Mouse (Mus musculus): ENCODE results near the gene Rsph6a.
A peak's percentile ranks its signal among the peaks of the same experiment; 100 is the strongest.

The Rsph6a gene

GRCm38 (mm10) chr7:19083096-19083495 lies 28.6 kb downstream of the Rsph6a start:
- DNase-seq, result no peak

GRCm38 (mm10) chr7:19083701-19084100 lies 29.2 kb downstream of the Rsph6a start, which contains the start of gene Dmpk:
Gene Dmpk, plus strand, starts transcription at chr7:19083849.
- no peak for DNase-seq

- no peak for DNase-seq
Observed at GRCm38 (mm10) chr7:19084277-19084771, 29.8 kb downstream of the Rsph6a start.

- no peak for DNase-seq
Observed at GRCm38 (mm10) chr7:19084921-19085473, 30.5 kb downstream of the Rsph6a start.

- DNase-seq, result no peak
Observed at GRCm38 (mm10) chr7:19085495-19085894, 31.0 kb downstream of the Rsph6a start.

- DNase-seq, result no peak
Observed at GRCm38 (mm10) chr7:19086042-19086441, 31.6 kb downstream of the Rsph6a start.

- DNase-seq, result no peak
Observed at GRCm38 (mm10) chr7:19086760-19087159, 32.3 kb downstream of the Rsph6a start.

GRCm38 (mm10) chr7:19088813-19089212 lies 34.3 kb downstream of the Rsph6a start:
- peak; percentile 42 to 68 for DNase-seq

- DNase-seq, result no peak
Observed at GRCm38 (mm10) chr7:19091913-19092312, 37.4 kb downstream of the Rsph6a start.

- no peak for DNase-seq
Observed at GRCm38 (mm10) chr7:19092381-19093173, 38.1 kb downstream of the Rsph6a start.

GRCm38 (mm10) chr7:19093174-19093521 lies 38.7 kb downstream of the Rsph6a start:
- peak; percentile 50 to 64 for DNase-seq

- DNase-seq, result peak; percentile 32 to 45
Observed at GRCm38 (mm10) chr7:19093537-19094385, 39.3 kb downstream of the Rsph6a start.

- no peak for DNase-seq
Observed at GRCm38 (mm10) chr7:19094471-19094825, 40.0 kb downstream of the Rsph6a start, which contains the start of gene Six5. Gene Six5, plus strand, starts transcription at chr7:19094594.

- DNase-seq, result no peak
Observed at GRCm38 (mm10) chr7:19094826-19095750, 40.6 kb downstream of the Rsph6a start.

GRCm38 (mm10) chr7:19095751-19096110 lies 41.2 kb downstream of the Rsph6a start:
- no peak for DNase-seq

- DNase-seq, result no peak
Observed at GRCm38 (mm10) chr7:19096421-19096976, 42.0 kb downstream of the Rsph6a start.

GRCm38 (mm10) chr7:19097217-19097616 lies 42.7 kb downstream of the Rsph6a start:
- DNase-seq, result no peak

- no peak for DNase-seq
Observed at GRCm38 (mm10) chr7:19097863-19098262, 43.4 kb downstream of the Rsph6a start.

- no peak for DNase-seq
Observed at GRCm38 (mm10) chr7:19098811-19099210, 44.3 kb downstream of the Rsph6a start.

- DNase-seq, result no peak
Observed at GRCm38 (mm10) chr7:19100290-19100689, 45.8 kb downstream of the Rsph6a start.

- no peak for DNase-seq
Observed at GRCm38 (mm10) chr7:19103741-19104140, 49.3 kb downstream of the Rsph6a start.

- no peak for DNase-seq
Observed at GRCm38 (mm10) chr7:19104486-19104885, 50.0 kb downstream of the Rsph6a start.

Data from cerebellum, adult 18-20 months (tissue).